Mouse (Mus musculus): ENCODE results near the gene Agpat4.
A peak's percentile ranks its signal among the peaks of the same experiment; 100 is the strongest.

The Agpat4 gene

GRCm38 (mm10) chr17:12229756-12230155 is 111.3 kb downstream of the Agpat4 start:
- DNase-seq = no peak

- DNase-seq = no peak
Measured at GRCm38 (mm10) chr17:12230167-12230566, 111.7 kb downstream of the Agpat4 start.

- no peak for DNase-seq
Measured at GRCm38 (mm10) chr17:12231087-12231486, 112.6 kb downstream of the Agpat4 start.

GRCm38 (mm10) chr17:12232724-12233123 is 114.2 kb downstream of the Agpat4 start:
- no peak for DNase-seq

GRCm38 (mm10) chr17:12240701-12241100 is 122.2 kb downstream of the Agpat4 start:
- no peak for DNase-seq

- peak in 1 of 2 experiments; percentile 9 for DNase-seq
Measured at GRCm38 (mm10) chr17:12249783-12250504, 131.4 kb downstream of the Agpat4 start.

- DNase-seq = no peak
Measured at GRCm38 (mm10) chr17:12250581-12250980, 132.1 kb downstream of the Agpat4 start.

GRCm38 (mm10) chr17:12256142-12256541 is 137.6 kb downstream of the Agpat4 start:
- DNase-seq = no peak

GRCm38 (mm10) chr17:12258517-12258916 is 140.0 kb downstream of the Agpat4 start:
- peak; percentile 27 to 55 for DNase-seq

- DNase-seq = no peak
Measured at GRCm38 (mm10) chr17:12259957-12260356, 141.5 kb downstream of the Agpat4 start.

- DNase-seq = no peak
Measured at GRCm38 (mm10) chr17:12261376-12261775, 142.9 kb downstream of the Agpat4 start.

- DNase-seq = no peak
Measured at GRCm38 (mm10) chr17:12261887-12262286, 143.4 kb downstream of the Agpat4 start.

- DNase-seq = no peak
Measured at GRCm38 (mm10) chr17:12262851-12263250, 144.3 kb downstream of the Agpat4 start.

GRCm38 (mm10) chr17:12263787-12264186 is 145.3 kb downstream of the Agpat4 start:
- DNase-seq = no peak

GRCm38 (mm10) chr17:12264293-12264692 is 145.8 kb downstream of the Agpat4 start:
- DNase-seq = no peak

GRCm38 (mm10) chr17:12265969-12266925 is 147.7 kb downstream of the Agpat4 start:
- DNase-seq = peak; percentile 52 to 74

- DNase-seq = no peak
Measured at GRCm38 (mm10) chr17:12268091-12268490, 149.6 kb downstream of the Agpat4 start.

GRCm38 (mm10) chr17:12268538-12268937 is 150.0 kb downstream of the Agpat4 start:
- no peak for DNase-seq
